Mouse (Mus musculus) lung, postnatal 25 days (tissue): Measurements from ENCODE around the gene Fxr2.
"Not testable (repeated sequence)": the region's sequence is repeated elsewhere in the genome, so short reads cannot be mapped to it uniquely, and the experiment has no call there.

ENCODE experiments used
- DNase-seq: peaks from one replicate; pipeline ENCODE4 v3.0.0; 2022; ENCODE audit warnings: low spot score

Fxr2 gene

GRCm38 (mm10) chr11:69610899-69611298 lies 21.9 kb upstream of the Fxr2 start:
- DNase-seq = no peak

- peak; percentile 87 for DNase-seq
Observed at GRCm38 (mm10) chr11:69613553-69614256, 19.1 kb upstream of the Fxr2 start.

DNA sequence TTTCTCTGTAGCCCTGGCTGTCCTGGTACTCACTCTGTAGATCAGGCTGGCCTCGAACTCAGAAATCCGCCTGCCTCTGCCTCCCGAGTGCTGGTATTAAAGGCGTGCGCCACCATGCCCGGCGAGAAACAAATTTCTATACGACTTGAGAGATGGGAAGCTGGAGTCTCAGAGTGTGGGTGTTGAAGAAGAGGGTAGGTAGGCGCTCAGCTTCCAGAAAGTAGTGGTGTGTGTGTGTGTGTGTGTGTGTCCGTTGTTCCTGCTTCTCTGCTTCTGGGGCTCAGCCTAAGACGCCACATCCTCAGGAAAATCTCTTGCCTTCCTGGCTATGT lies 18.6 kb upstream of the Fxr2 start:
- DNase-seq = not testable (repeated sequence)

- DNase-seq = no peak
Observed at GRCm38 (mm10) chr11:69616781-69617180, 16.0 kb upstream of the Fxr2 start.

- DNase-seq = no peak
Observed at GRCm38 (mm10) chr11:69617805-69618204, 15.0 kb upstream of the Fxr2 start, which contains the start of gene Shbg. Gene Shbg (minus strand): TSS chr11:69617905.

GRCm38 (mm10) chr11:69620394-69621081 lies 12.3 kb upstream of the Fxr2 start:
- DNase-seq = no peak

GRCm38 (mm10) chr11:69621571-69622268 lies 11.1 kb upstream of the Fxr2 start, which contains the start of gene Sat2:
Gene Sat2 (plus strand): TSS chr11:69622024.
- DNase-seq = no peak

- no peak for DNase-seq
Observed at GRCm38 (mm10) chr11:69622406-69622805, 10.4 kb upstream of the Fxr2 start.

DNA sequence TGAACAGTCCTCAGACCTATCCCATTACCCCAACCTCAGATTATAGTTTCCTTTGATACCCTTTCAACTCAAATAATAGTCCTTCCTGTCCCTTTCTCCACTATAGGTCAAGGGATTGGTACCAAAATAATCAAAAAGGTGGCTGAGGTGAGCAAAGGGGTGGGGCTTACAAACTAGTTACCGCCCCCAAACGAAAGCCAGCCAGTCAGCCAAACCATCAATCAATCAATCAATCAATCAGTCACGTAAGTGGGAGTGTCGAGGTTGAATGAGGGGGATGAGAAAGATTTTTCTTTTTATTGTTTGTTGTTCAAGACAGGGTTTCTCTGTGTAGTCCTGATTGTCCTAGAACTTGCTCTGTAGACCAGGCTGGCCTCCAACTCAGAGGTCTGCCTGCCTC lies 9.8 kb upstream of the Fxr2 start:
- no peak for DNase-seq

DNA sequence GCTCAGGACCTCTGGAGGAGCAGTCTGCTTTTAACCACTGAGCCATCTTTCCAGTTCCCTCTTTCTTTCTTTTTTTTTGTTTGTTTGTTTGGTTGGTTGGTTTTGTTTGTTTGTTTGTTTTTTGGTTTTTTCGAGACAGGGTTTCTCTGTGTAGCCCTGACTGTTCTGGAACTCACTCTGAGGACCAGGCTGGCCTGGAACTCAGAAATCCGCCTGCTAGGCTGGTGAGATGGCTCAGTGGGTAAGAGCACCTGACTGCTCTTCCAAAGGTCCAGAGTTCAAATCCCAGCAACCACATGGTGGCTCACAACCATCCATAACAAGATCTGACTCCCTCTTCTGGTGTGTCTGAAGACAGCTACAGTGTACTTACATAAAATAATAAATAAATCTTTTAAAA lies 8.5 kb upstream of the Fxr2 start:
- DNase-seq = not testable (repeated sequence)

- peak; percentile 72 for DNase-seq
Observed at GRCm38 (mm10) chr11:69628286-69628685, 4.5 kb upstream of the Fxr2 start.

GRCm38 (mm10) chr11:69629802-69630201 lies 3.0 kb upstream of the Fxr2 start:
- peak; percentile 12 for DNase-seq

- DNase-seq = peak; percentile 55
Observed at GRCm38 (mm10) chr11:69633128-69633866, 507 bp downstream of the Fxr2 start.

GRCm38 (mm10) chr11:69635471-69635870 lies 2.7 kb downstream of the Fxr2 start:
- no peak for DNase-seq

- DNase-seq = no peak
Observed at GRCm38 (mm10) chr11:69645860-69646259, 13.1 kb downstream of the Fxr2 start.

DNA sequence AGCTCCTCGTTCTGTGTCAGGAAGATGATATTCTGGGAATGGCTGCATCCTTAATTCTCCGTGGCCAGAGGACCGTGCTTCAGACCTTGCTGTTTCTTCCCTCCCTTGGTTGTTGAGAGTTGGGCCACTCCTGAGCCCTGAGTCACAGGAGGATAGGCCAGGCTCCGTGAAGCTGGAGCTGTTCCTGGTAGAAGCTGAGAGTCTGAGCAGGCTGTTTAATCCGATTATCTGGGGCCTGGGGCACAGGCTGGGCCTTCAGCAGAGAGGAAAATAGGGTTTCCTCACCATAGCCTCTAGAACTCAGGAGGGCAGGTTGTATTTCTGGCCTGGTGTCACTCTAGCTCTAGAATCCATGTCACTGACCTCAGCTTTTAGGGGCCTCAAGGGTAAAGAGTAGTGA lies 20.6 kb downstream of the Fxr2 start:
- no peak for DNase-seq

DNA sequence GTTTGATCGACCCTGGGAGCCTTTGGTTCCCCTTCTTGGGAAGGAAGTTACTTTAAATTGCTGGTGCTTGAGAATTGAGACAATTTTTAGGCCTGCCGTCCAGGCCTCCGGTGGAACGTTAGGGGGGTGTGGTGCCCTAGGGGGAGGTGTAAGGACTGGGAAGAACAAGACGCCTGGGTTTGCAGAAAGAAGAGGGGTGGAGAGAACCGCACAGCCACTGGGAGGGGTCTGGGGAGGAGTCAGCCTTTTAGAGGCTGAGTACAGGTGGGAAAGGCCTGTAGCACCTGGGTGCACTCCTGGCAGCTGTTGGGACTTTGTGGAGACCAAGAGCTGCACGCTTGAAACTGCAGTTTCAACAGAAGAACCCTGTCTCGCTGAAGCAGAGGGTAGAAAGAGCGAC lies 22.0 kb downstream of the Fxr2 start:
- DNase-seq = no peak

DNA sequence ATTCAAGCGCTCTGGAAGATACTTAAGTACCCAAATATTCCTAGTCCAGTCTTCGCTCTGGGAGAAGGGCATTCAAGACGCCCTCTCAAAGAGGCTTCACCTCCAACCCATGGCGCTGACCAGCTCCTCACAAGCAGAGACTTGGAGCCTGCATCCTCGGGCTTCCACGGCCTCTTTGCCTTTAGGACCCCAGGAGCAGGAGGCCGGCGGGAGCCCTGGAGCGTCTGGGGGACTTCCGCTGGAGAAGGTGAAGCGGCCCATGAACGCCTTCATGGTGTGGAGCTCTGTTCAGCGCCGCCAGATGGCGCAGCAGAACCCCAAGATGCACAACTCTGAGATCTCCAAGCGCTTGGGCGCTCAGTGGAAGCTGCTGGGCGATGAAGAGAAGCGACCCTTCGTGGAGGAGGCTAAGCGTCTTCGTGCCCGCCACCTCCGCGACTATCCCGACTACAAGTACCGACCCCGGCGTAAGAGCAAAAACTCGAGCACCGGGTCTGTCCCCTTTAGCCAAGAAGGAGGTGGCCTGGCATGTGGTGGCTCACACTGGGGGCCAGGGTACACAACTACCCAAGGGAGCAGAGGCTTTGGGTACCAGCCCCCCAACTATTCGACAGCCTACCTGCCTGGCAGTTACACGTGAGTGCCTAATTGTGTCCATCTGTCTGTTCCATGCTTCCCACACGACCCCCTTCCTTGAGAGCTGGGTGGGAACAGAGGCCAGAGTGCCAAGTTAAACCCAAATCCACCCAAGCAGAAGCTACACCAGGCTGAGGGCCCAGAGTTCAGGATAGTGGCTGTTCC lies 22.7 kb downstream of the Fxr2 start, which contains the start of gene Sox15:
TSS of gene Sox15 (plus strand) at position 51 of the 801 bp plus-strand sequence.
- peak; percentile 57 for DNase-seq

DNA sequence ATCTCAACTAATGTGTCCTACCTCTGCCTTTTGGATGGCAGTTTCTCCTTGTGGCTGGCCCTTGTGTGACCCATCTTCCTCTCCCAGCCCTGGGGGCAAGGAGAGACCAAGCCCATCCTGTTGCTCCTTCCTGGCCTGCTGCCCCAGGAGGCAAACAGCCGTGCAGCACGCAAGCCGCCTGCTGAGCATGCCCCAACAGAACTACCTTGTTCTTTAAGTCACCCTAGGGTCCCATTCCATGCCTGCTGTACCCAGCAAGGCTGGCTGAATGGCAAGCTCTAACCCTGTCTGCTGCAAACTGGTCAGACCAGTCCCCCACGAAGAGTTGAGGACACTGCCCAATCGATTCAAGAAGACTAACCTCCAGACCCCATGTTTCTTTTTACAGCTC lies 23.3 kb downstream of the Fxr2 start:
- DNase-seq = no peak

- peak; percentile 59 for DNase-seq
Observed at GRCm38 (mm10) chr11:69656617-69657461, 24.0 kb downstream of the Fxr2 start.
